Mouse (Mus musculus) cerebellum, adult 9-11 months (tissue): ENCODE measurements around the gene Galnt4.
"Not testable (repeated sequence)": the region's sequence is repeated elsewhere in the genome, so short reads cannot be mapped to it uniquely, and the experiment has no call there.

Experiments
- DNase-seq: peaks from one replicate; pipeline ENCODE4 v3.0.0; 2022

Gene Galnt4

DNA sequence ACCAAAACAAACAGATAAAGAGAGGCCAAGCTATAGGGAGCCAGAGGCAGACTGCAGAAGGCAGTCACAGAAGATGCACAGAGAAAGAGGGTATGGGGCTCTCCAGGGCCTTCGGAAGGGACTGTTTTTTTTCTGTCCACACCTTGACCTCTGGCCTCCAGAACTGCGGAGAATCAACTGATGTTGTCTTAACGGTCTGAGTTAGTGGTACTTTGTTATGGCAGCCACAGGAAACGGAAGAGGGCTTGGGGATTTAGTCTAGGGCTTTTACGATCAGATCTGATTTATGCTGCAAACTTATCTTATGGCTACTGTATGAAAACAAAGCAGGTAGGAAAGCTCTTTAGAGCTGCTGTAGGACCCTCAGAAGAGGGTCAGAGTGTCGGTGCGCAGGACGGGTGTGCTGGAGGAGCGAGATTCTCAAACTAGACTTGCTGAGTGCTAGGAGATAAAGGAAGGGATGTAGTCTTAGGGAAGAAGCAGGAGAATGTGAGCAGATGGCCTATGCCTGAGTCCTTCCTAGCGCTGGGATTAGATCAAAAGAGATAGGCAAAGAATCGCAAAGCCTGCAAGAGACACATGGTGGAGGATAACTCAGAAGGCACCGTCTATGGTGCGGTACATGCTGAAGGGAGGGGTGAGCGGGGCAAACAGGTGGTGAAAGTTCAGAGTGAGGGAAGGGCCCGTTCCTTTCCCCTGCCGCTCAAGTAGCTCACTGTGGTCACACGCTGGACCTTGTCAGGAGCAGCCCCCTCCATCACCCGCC, 7.7 kb downstream of the Galnt4 start:
- no peak for DNase-seq

DNA sequence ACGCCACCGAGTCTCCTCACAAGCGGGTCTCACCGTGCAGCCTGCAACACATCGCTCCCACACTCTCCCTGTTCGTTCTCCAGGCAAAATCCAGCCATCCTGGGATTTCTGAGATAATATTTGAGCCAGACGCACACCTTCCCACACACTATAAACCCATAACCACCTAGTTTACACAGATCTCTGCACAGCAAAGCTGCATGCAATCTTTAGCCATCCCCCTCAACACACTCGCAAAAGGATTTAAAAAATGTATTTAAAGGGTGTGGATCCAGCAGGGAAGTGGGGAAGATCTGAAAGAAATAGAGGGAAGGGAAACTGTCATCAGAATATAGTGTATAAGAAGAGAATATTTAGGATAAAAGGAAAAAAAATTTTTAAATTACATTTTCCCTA, 8.3 kb downstream of the Galnt4 start:
- DNase-seq: no peak

DNA sequence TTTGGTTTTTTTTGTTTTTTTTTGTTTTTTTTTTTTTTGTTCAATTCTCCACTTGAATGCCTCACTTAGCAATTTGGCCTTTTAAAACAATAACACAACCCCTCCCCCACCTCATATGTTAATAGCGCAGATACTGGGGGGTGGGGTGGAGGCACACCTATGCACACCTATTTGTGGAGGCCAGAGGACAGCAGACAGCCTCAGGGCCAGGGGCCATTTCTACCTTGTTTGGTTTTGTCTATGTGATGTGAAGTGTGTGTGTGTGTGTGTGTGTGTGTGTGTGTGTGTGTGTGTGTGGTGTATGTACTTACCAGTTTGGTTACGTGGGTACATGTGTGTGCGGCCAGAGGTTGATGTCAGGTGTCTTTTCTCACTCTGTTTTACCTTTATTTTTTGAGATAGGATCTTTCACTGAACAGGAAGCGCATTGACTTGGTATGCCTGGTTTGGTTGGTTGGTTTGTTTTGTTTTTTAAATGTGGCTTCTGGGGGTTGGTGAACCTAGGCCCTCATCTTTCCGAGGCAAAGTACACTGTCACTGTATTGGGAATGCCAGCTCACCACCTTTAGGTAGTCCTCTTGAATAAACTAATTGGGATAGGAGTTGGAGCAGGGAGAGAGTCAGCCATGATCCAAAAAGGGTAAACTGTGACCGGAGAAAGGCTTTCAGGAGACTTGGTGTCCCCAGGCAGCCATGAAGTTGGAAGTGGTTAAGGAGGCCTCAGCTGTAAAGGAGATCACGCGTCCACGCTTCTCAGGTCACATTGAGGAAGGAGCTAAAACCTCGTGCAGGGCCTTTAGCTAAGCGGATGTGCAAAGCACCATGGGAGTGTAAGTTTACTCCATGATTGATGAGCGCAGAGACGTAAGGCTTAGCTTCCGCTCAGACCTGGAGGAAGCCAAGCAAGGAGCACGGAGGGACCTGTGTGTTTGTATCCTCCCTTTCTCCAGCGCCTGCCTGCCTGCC, 9.0 kb downstream of the Galnt4 start:
- DNase-seq: no peak

DNA sequence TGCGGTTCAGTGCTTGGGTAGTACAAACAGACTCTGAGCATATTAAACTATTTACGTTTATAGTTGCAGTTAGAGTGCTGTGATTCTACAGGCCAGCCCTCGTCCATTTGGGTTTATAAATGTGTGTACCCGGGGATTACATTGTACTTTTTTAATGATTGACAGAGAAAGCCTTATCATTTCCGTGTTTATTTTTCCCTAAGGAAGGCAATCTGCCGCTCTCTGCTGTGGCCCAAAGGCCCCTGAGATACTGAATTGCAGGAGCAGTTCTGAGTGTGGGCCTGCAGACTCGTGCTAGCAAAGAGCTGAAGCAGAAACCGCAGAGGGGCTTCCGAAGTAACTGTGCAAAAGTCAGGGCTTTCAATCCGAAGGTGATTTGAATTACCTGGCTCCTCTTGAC, 9.9 kb downstream of the Galnt4 start:
- DNase-seq: no peak

DNA sequence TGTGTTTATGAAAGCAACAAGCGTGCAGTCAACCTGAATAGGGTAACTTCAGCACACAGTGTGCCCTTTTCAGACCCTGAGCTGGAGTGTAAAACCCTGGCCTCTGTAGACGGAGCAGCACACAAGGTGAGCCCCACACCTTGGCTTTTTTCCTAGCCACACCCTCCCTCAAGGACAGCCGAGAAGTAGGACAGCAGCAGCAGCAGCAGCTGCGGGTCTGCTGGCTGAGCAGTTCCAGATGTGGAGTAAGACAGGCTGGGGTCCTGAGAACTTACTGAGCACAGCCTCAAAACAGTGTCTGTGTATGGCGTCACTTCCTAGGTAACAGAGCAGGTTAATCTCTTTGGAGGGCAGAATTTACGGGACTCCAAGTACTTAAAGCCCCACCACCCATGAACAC, 10.7 kb downstream of the Galnt4 start:
- no peak for DNase-seq

DNA sequence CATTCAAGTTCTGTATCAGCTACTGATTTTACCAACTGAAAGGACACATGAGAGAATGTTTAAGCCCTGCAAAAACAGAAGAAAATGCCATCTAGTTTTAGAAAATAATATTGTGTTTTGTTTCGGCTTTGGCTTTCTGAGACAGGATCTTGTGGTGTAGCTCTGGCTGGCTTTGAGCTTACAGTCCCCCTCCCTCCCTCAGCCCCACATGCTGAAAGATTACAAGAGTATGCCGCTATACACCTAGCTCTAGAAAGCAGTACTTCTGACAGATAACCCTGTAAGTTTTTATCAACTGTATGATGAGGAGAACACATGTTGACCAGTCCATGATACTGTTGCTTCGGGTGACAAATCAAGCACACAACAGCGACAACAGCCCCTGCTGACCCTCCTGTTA, 11.5 kb downstream of the Galnt4 start:
- DNase-seq: no peak

DNA sequence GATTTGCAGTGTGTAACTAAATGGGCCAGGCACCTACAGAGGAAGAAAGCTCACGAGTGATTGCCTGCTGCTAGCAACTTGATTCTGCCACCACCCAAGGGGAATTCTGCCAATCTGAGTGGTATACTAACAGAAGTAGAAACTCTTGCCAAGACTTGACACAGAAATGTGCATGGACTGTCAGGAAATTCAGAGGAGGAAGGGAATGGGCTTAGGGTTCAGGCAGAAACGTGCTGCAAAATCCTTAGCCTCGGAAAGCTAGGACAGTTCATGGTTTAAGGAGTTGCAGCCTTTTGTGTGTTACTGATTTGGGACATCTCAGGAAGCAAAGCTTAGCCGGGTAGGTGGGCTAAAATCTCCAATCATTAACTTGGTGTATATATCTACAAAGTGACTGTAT, 18.3 kb downstream of the Galnt4 start, which contains the start of gene Phxr2:
Gene Phxr2, minus strand, starts transcription at position 101 of the 400 bp plus-strand sequence.
- no peak for DNase-seq

DNA sequence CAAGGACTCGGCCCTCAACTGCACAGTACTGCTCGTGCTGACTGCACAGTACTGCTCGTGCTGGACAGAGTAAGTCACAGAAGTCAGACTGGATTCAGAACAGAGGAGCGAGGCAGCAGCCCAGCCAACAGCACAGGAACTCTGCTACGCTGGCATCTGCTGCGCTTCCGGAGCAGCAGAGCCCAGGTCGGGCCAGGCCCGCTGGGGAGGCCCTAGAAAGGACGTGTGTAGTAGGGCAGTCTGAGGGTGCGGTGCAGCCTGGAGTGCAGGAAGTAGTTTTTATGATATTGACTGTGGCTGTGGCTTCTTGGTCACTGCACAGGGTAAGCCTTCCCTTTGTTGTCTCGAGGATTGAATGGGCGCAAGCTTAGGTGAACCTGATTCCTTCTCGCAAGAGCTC, 19.0 kb downstream of the Galnt4 start:
- no peak for DNase-seq

DNA sequence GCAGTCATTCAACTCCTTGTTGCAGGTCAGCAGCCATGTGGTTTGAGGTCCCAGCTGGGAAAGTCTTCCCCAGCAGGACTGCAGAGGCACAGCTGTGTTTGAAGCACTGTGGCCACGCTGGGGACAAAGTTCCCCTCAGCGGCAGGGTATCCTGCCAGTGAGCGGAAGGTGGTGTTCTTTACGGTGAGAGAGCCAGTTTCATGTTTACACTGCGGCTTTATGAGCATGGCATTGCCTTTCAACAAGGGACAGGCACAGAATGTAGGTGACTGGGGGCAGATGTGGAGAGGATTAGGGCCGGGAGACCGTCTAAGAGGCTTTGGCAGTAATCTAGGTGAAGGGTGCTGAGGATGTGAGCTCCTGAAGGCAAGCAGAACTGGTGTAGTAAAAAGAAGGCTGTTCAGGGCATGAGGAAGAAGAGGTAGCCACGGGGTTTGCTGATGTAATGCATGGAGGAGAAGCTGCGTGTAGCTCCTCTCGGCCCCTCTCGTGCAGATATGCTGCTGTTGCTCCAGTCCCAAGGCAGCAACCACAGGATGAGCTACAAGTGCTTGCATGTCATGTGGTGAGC, 19.8 kb downstream of the Galnt4 start:
- DNase-seq: no peak

DNA sequence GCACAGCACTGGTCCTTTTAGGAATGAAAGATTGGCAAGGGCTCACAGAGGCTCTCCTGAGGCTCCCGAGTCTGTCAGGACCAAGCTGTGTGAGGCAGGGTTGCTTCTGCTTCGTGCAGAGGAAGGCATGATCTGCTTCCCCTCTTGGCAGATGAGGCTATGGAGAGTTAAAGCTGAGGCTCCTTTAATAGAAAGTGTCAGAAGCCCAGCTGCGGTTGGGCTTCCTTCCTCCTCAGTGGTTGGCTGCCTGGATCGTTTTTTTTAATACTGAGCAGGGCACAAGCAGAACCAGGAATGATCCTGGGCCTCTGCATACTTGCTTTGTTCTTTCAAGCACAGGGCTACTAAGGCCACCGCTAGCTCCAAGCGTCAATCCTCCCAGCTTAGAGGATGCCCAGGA, 22.7 kb downstream of the Galnt4 start:
- no peak for DNase-seq

DNA sequence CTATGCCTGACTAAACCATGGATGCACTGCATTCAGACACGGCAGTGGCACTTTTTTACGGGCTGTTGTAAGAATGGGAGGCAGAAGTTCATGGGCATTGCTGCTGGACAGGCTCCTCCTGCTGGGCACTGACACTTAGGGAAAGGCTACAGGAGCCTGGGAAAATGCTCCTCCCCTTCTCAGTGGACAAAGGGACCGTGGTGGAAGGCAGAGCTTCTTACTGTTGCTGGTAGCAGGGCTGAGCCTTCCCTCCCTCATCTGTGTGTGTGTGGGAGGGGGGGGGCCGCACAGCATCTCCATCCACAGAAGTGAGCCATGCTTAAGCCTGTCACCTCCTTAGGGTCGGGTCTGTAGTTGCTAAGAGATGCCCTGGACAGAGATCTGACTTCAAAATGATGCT, 23.3 kb downstream of the Galnt4 start:
- no peak for DNase-seq

DNA sequence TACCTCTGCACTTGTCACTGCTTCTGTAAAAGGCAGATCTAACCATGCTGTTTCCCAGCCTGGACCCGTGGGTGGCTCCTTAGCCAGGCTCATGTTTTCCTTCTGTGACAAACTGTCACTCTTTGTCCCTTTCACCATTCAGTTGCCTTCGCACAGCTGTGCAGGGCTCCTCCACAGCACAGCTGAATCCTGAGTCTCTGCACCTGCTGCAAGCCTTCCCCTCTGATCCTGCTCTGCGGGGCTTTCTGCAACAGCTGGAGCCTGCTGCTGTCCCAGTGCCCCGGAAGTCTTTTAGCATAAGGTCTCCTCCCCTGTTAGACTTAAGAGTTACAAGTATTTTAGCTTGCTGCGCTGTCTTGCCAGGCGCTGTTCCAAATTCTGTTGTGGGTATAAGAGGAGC, 24.2 kb downstream of the Galnt4 start:
- no peak for DNase-seq

DNA sequence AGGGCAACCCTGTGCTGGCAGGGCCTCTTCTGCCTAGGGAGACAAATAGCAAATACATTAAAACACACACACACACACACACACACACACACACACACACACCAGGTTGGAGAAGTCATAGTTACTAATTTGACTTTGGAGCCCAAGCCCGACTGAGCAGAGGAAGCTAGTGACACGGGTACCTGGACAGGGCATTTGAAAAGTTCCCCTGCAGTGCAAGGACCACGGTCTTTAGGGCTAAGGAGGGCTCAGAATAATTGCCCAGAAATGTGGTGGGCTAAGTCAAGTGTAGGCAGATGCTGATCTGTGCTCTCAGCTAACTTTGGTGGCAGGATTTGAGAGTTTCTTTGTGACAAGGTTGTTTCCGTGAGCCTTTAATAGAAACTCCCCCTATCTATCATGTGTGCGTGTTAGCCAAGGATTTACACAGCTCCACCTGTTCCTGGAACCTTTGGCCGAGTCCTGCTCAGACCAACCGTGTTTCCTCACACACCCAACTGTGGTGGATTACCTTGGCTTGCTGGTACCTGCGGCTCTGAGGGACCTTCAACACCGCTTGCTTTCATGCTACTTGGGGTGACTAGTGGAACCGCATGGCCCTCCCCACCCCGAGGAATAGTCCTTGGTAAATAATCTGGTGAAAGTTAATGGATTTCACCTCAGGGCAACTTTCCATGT, 24.8 kb downstream of the Galnt4 start:
- DNase-seq: no peak

DNA sequence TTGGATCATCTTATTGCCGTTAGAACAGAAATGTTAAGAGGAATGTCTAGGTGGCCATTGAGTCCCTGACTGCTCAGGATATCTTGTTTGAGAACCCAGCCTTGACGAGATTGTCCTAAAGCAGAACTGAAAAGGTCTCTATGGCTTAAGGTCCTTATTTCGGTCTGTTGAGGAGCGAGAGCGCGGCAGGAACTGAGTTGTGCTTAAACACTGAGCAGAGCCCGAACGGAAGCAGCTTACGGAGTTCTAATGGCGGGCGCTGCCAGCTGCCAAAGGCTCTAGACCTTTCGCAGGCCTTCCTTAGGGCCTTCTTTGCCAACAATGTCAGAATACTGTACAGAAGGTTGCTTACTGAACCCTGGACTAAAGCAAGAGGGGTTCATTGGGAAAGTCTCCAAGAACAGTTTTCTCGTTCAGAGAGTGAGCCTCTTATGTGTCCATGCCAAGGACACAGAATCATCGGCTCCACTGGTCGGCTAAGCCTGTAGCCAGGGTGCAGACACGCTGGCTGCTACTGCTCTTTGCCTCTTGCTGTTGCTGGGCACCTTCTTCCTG, 25.4 kb downstream of the Galnt4 start:
- DNase-seq: no peak

DNA sequence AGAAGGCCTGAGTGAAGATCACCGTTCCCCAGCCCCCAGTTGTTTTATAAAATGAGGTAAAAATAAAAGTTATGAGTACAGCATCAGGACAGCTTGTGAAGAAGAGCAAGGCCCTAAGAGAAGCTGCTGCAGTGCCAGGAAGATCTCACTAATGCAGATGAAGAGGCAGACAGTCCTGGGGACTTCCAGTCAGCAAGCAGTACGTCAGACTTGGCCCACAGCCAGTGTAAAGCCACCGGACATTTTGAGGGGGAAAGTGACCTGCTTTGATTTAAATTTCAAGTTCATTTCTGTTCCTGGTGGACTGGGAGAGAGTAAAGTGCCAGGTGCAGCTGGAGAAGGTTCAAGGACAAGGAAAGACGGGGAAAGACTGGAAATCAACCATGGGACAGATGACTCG, 28.4 kb downstream of the Galnt4 start:
- DNase-seq: no peak

DNA sequence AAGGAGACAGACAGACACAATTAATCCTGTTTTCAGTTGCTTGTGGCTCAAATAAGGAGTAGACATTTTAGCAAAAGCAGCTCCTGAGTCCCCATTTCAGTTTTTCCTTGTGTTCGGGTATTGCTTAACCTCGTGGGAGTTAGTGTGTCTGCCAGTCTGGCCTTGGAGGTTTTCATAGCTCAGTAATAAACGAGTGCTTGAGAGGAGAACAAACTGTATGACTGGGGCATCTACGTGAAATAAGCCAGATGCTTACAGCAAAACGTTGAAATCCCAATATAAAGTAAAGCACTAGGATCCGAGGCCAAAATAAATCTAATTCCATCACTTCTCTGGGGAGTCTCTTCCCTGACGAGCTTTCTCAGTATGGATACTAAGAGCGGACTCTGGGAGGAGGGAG, 37.7 kb downstream of the Galnt4 start:
- no peak for DNase-seq

DNA sequence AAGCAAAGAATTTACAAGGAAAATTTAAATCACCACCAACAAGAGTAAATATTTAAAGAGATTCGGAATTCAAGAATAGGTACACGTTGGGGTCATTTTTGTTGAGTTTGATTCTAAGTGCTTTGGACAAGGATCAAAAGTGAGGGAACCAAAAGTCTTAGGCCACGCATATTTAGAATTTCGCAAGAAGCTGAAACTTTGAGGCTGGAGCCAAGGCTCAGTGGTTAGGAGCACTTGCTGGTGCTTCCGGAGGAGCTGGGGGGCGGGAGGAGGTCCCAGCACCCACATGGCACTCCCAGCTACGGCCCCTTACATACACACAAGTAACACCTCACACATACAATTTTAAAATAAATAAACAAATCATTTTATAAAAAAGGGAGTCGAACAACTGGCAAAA, 38.6 kb downstream of the Galnt4 start:
- no peak for DNase-seq

DNA sequence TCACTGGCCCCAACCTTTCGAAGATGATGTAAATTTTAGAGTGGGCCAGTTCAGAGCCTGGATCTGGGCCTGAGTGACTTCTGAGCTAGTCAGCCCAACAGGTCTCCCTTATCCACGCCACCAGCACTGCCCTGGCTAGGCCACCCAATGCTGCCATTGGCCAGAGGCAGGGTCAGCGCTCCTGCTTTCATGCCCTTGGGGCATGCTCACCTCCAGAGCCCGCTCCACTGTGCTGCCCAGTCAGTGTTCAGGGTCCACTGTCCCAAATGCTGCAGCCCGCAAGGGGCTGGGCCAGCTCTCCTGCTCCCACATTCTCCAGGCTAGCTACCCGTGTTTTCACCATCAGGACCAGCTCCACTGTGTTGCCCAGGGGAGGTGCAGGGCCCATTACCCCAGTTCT, 42.1 kb downstream of the Galnt4 start:
- no peak for DNase-seq

DNA sequence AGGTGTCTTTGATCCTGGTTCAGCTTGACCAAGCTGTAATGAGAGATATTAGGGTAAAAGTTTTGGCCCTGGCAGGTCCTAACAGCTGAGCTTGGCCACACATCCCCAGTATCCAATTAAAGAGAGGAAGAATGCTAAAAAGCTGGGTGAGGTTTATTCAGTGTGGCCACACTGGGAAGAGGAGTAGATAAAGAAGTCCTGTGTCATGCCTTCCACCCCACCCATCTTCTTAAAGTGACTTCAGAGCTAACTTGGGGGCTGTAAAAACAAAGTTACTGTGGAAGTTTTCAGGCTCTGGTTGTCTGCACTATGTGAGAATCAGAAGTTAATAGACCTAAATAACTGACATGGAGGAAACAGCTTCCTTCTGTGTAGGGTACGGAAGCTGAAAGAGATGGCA, 43.6 kb downstream of the Galnt4 start:
- no peak for DNase-seq

DNA sequence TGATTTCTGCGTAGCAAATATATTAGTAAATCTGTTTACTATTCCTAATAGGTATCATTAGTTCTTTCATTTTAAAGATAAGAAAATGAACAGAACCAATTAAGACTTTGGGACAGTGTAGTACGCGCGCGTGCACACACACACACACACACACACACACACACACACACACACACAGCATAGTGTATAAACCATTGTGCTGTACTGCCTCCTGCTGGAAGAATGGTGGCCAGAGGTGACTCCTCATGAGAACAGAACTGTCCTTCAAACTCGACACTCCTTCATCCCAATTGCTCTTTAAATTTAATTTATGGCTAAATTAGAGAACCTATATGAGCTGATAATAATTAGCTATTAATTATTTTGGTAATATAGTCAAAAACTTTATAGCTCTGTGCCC, 44.1 kb downstream of the Galnt4 start:
- no peak for DNase-seq

DNA sequence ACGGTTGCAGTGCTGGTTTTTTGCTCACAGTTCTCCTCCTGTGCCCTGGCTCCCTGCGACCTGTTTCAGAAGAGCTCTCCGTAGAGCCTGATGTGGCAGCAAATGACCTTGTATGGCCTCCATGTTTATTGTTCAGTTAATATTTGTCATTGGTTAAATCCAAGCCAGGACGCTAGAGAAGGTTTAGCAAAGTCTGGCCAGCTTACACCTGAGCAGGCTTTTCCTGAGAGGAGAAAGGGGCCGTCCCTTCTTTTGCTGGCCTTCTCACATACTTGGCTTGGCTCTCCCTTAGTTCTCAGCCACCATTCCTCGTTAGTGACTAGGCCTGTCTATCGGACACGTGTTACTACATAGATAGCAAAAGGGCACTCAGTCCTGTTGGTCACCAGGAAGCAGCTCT, 46.7 kb downstream of the Galnt4 start:
- DNase-seq: no peak

DNA sequence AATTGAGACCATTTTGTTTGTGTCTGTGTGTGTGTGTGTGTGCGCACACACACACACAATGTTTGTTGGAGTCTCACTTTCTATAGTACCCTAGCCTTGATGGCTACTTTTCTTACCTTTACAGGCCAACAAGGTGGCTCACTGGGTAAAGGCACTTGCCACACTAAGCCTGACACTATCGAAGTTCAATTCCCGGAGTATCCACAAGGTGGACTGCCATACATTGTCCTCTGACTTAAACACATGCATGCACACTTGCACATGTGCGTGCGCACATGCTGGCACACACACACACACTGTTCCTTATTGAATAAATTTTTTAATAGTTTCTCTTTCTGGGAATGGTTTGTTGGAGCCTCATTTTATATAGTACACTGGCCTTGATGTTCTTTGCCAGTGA, 48.8 kb downstream of the Galnt4 start:
- no peak for DNase-seq

DNA sequence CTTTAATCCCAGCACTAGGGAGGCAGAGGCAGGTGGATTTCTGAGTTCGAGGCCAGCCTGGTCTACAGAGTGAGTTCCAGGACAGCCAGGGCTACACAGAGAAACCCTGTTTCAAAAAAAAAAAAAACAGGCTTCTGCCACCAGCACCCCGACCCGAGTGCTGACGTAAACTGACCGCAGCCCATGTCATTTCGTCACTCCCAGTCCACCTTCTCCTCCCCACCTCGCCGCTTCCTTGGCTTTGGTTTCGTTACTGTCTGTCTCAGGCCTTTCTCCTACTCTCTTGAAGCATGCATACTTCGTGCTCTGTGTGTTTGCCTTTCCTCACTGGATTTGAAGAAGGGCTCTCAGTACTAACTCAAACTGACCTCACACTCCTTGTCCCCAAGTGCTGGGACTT, 49.7 kb downstream of the Galnt4 start:
- DNase-seq: not testable (repeated sequence)
